Mouse (Mus musculus) adrenal gland, postnatal 36 days (tissue): ENCODE data around the gene Rbfox3. TPM values are rescaled to one million over a fixed set of nuclear protein-coding genes. Genes with fewer than 3 reads are reported as not detected.
A peak's percentile ranks its signal among the peaks of the same experiment; 100 is the strongest.

Experiments
- DNase-seq, 2 experiments: peaks; one replicate each; pipeline ENCODE4 v3.0.0; 2021; ENCODE audit warnings: mixed read lengths in 1 of 2
- total RNA-seq, 2 experiments: library from RNA; stranded (reverse); gene quantifications; 2 replicates each; pipeline ENCODE4 v1.2.3; 2021

Rbfox3 gene
- total RNA-seq, 2 experiments from 2014 or later, result 5.5 to 6.0 TPM

DNA sequence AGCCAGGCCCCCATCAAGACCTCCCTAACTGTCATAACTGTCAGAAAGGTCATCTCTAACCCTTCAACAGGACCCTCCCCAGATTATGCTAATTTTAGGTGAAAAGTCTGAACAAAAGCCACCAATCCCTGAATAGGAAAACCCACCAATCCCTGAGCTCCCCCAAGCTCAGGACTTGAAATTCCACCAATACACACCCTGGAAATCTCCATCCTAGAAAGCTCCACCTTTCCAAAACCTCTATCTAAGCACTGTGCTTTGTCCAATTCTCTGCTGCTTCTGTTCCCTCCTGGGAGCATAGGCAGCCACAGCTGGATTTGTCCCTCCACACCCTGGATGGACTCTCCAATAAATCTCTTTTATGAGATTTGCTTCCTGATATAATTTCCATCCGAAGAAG lies 438.2 kb downstream of the Rbfox3 start:
- DNase-seq, result no peak

DNA sequence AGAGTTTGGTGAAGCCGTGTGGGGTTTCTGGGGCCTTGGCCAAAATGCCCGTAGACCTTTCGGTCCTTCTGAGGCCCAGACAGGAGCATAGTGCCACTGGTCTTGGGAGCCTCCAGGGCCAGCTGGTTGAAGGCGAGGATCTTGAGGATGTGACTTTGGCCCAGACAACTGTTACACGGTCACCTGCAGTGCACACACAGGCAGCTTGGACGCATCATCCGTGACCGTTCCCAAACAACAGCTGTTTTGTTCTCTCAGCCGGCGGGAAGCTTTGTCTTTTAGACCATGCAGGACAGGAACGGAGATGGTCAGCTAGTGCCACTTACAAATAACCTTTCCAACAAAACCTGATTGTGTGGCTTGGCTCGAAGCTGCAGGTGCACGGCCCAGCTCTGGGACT lies 439.7 kb downstream of the Rbfox3 start:
- DNase-seq, result no peak

DNA sequence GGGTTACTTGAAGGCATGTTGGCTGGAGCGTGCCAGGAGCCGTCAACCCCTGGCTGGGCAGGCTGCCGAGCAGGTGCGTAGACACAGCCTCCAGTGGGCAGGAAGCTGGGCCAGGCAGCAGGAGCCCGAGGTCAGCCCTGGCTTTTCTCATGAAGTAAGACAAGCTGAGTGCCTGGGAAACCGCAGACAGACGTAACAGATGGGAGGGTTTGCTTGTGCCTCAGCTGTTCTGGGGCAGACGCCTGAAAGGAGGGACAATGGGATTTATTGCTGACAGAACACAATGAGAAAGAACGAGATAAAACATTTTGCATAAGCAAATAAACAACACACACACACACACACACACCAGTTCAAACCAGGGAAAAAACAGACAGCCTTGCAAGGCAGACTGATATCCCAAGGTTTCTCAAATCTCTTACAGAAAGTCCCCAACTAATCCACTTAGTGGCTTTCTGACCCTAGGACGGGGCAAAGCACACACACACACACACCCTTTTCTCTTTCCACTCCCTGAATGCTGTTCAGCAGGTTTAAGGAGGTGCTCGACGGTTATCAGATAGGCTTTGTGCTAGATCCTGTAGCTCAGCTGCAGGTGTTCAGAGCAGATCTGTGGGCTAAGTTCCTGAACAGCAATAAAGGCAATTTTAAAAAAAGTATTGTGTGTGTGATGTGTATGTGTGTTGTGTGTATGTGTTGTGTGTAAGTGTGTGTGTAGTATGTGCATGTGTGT lies 441.0 kb downstream of the Rbfox3 start:
- DNase-seq, result no peak

- DNase-seq, result no peak
These were observed 441.8 kb downstream of the Rbfox3 start for GRCm38 (mm10) chr11:118469509-118470160.

DNA sequence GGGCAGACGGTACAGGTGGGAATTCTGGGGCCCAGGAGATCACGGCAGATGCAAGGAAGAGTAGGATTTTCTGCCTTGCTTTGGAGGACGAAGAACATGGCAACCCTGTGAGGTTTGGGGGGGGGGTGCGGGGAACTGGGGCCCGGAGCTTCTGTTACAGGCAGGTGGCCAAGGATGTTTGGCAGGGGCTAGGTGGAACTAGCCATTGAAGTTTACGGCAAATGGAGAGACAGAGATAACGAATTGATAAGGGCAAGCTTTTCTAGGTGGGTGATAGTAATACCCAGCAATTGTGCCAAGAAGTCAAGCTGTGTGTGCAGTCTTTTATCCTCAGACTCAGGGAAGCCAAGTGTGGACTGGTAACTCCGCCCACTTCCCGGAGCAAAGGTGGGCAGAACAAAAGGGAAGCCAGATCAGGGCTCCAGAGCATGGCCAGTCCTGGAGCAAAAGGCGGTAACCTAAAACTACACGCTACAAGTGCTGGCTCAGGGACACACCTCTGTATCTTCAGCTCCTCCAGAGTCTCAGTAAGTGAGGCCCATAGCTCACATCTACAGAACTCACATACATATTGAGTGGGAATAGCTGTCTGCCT lies 443.9 kb downstream of the Rbfox3 start:
- DNase-seq, result no peak

DNA sequence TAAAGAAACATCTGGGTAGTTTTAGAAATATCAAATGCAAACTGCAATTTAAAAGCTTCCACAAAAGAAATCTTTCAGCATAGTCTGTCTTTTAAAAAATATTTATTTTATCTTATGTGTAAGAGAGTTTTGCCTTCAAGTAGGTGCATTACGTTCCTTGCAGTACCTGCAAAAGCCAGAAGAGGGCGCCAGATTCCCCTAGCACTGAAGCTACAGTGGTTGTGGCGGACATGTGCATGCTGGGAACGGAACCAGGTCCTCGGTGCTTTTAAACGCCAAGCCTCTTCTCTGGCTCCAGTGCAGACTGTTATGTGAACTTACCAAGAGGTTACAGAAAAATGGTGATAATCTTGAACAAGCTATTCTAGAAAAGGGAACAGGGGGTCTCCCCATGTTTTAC lies 451.1 kb downstream of the Rbfox3 start:
- no peak for DNase-seq

- DNase-seq, result no peak
These were observed 451.9 kb downstream of the Rbfox3 start for GRCm38 (mm10) chr11:118459536-118459935.

- DNase-seq, result peak; percentile 34 to 57
These were observed 452.3 kb downstream of the Rbfox3 start for GRCm38 (mm10) chr11:118459051-118459450.

DNA sequence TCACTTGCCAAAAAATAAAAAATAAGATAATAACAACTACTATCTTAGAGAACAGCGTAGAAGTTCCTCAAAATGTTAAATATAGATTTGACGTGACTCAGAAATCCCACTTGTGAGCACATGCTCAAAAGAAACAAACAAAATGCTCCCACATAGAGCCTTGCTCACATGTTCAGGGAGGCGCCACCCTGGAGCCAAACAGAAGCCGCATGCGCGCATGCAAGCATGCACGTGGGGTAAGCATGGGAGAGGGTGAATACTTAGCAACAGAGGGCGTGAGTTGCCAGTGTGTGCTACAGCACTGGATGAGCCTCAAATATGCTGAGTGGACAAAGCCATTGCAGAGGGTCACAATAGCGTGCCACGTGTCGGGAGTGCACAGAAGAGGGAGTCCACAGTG lies 454.5 kb downstream of the Rbfox3 start:
- DNase-seq, result no peak

DNA sequence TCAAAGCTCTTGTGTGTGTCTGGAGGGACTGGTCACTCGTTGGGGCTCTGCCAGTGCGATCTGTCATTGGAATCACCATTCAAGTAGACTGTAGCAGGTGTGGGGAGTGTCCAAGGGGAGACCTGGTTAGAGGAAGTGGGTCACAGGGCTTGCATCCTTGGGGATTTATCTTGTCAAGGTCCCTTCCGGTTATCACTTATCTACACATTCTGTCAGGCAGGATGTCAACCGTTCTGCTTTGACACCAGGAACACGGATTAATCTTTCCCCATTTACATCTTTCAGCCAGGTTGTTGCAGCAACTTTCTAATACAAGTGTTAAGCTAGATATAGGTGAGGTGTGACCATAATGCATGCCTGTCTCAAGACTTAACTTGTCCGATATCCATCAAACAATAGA lies 455.6 kb downstream of the Rbfox3 start:
- DNase-seq, result no peak

GRCm38 (mm10) chr11:118453886-118454671 lies 457.3 kb downstream of the Rbfox3 start:
- peak in 1 of 2 experiments; percentile 34 for DNase-seq

- DNase-seq, result peak in 1 of 2 experiments; percentile 53
These were observed 458.4 kb downstream of the Rbfox3 start for GRCm38 (mm10) chr11:118452955-118453354.

- peak; percentile 58 to 67 for DNase-seq
These were observed 460.2 kb downstream of the Rbfox3 start for GRCm38 (mm10) chr11:118451211-118451610.

GRCm38 (mm10) chr11:118448385-118448784 lies 463.0 kb downstream of the Rbfox3 start:
- peak in 1 of 2 experiments; percentile 33 for DNase-seq

DNA sequence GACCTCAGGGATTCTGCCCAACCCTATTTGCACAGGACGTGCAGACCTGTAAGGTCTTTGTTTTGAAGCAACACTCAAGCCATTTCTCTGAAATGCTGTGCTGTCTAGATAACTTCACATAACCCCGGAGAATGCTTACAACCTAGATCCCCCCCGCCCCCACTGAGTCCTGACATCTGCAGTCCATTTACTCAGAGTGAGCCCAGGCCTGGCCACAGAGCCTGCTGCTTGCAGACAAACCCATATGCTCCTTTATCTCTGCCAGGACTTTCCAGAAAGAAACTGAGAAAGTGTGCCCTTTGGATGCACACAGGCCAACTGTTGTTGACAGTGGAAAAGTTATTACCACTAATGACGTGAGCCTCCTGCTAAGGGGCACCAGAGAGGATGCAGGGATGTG lies 464.1 kb downstream of the Rbfox3 start:
- no peak for DNase-seq

- DNase-seq, result peak; percentile 78 to 80
These were observed 465.6 kb downstream of the Rbfox3 start for GRCm38 (mm10) chr11:118445843-118446242.

GRCm38 (mm10) chr11:118443201-118443970 lies 468.0 kb downstream of the Rbfox3 start:
- DNase-seq, result peak; percentile 83 to 87

- no peak for DNase-seq
These were observed 468.7 kb downstream of the Rbfox3 start for GRCm38 (mm10) chr11:118442691-118443090.
